Mouse (Mus musculus) midbrain, postnatal 0 days (tissue): ENCODE data around the gene Peli3. TPM values are rescaled to one million over a fixed set of nuclear protein-coding genes. Genes with fewer than 3 reads are reported as not detected.

ENCODE experiments used
- ATAC-seq: fragments of 200-750 bp; cut with Nextera tagmentation; 2 replicates; pipeline ENCODE4 v1.8.0; 2017; ENCODE audit warnings: moderate number of reproducible peaks, mild to moderate bottlenecking, moderate TSS enrichment, moderate library complexity; ENCODE audit not compliant: low FRiP score
- DNase-seq: peaks from one replicate; pipeline ENCODE4 v3.0.0-alpha.2; 2015; ENCODE audit warnings: low spot score
- H3K27ac ChIP-seq: fragments of 300-500 bp; sonication (generic); 2 replicates; pipeline ENCODE4 v1.5.1; 2014; ENCODE audit warnings: low read depth, mild to moderate bottlenecking, low read length, mixed read lengths
- H3K27me3 ChIP-seq: fragments of 300-500 bp; sonication (generic); 2 replicates; pipeline ENCODE4 v1.6.1; 2014; ENCODE audit warnings: low read length, control low read depth, mixed read lengths; ENCODE audit not compliant: insufficient read depth
- H3K36me3 ChIP-seq: fragments of 300-500 bp; sonication (generic); 2 replicates; pipeline ENCODE4 v1.6.1; 2014; ENCODE audit warnings: low read length, control low read depth, mixed read lengths; ENCODE audit not compliant: insufficient read depth
- H3K4me1 ChIP-seq: fragments of 300-500 bp; sonication (generic); 2 replicates; pipeline ENCODE4 v1.6.1; 2014; ENCODE audit warnings: mild to moderate bottlenecking, control low read depth, antibody characterized with exemption, low read length, mixed read lengths; ENCODE audit not compliant: insufficient read depth
- H3K4me2 ChIP-seq: fragments of 300-500 bp; sonication (generic); 2 replicates; pipeline ENCODE4 v1.6.1; 2014; ENCODE audit warnings: low read depth, mild to moderate bottlenecking, low read length, mixed read lengths; ENCODE audit not compliant: poor library complexity, severe bottlenecking
- H3K4me3 ChIP-seq: fragments of 300-500 bp; sonication (generic); 2 replicates; pipeline ENCODE4 v1.5.1; 2014; ENCODE audit warnings: low read depth, mild to moderate bottlenecking, low read length, moderate library complexity
- H3K9ac ChIP-seq: fragments of 300-500 bp; sonication (generic); replicated peaks from 2 replicates; pipeline ENCODE4 v1.6.1; 2014; ENCODE audit warnings: mild to moderate bottlenecking, low read length, moderate library complexity, mixed read lengths; ENCODE audit not compliant: poor library complexity, severe bottlenecking
- H3K9me3 ChIP-seq: fragments of 300-500 bp; sonication (generic); 2 replicates; pipeline ENCODE4 v1.6.1; 2016; ENCODE audit warnings: low read length, control low read depth
- CTCF ChIP-seq: IDR thresholded peaks from 2 replicates; pipeline ENCODE4 v1.5.1; 2016; ENCODE audit warnings: antibody characterized with exemption, mild to moderate bottlenecking
- WGBS: fragments of 180-500 bp; shearing (Covaris S2); extraction: QIAGEN DNeasy Blood & Tissue Kit; methylation state at CpG from one replicate; pipeline ENCODE4 v1.1.7; 2014; 5-methylcytosine and 5-hydroxymethylcytosine counted together
- polyA plus RNA-seq: library from polyadenylated mRNA; unstranded; fragments of >200 nt; fragmentation: Nextera tagmentation; extraction: Ambion mirVana; gene quantifications from 2 replicates; pipeline ENCODE4 v1.2.1, GENCODE M21; 2015
- total RNA-seq: library from RNA; depleted of rRNA; stranded (reverse); fragments of >200 nt; gene quantifications from 2 replicates; pipeline ENCODE4 v1.2.3, GENCODE M21; 2014; rRNA removed

Gene Peli3
- total and polyA plus RNA-seq, 2 experiments from 2014 or later: 8.4 to 10.9 TPM

- Histone ChIP-seq H3K4me3 (no peak overlapping the region), H3K27me3 (no peaks in the 10 kb centered on the region), H3K9ac (no peak overlapping the region), H3K36me3 (peaks cover 6% of the 10 kb centered on the region; the same call in 1 of the 2 replicates), H3K4me1 (no peaks in the 10 kb centered on the region), H3K9me3 (no peaks in the 10 kb centered on the region), H3K27ac (no peak overlapping the region), H3K4me2 (no peak overlapping the region)
- no peak for DNase-seq
- TF ChIP-seq CTCF: no peak
- WGBS: 92% methylated on average over 4 of the region's 4 CpGs
- no peak for ATAC-seq
Measured at GRCm38 (mm10) chr19:4883961-4884360, 59.0 kb downstream of the Peli3 start.

Other genes with a start within 250 kb of the Peli3 start
- gene Gm960, start 244.5 kb downstream of the Peli3 start, total RNA-seq: 0.99 and 3.0 TPM in 2 replicates
- 5.9 and 6.4 TPM in 2 replicates for gene Gm960, start 244.5 kb downstream of the Peli3 start, polyA plus RNA-seq
- 138 and 154 TPM in 2 replicates for gene Sptbn2, start 232.0 kb downstream of the Peli3 start, total RNA-seq
- gene Sptbn2, start 232.0 kb downstream of the Peli3 start, polyA plus RNA-seq: 18.9 and 19.7 TPM in 2 replicates
- gene Rbm4b, start 186.6 kb downstream of the Peli3 start, total RNA-seq: 63.2 and 89.1 TPM in 2 replicates
- 88.6 and 89.7 TPM in 2 replicates for gene Rbm4b, start 186.6 kb downstream of the Peli3 start, polyA plus RNA-seq
- gene Rbm4, start 149.2 kb downstream of the Peli3 start, total RNA-seq: 90.5 and 97.4 TPM in 2 replicates
- 39.0 and 40.0 TPM in 2 replicates for gene Rbm4, start 149.2 kb downstream of the Peli3 start, polyA plus RNA-seq
- gene Gm21992, start 131.5 kb downstream of the Peli3 start, total RNA-seq: 8.1 and 22.3 TPM in 2 replicates
- gene Gm21992, start 131.5 kb downstream of the Peli3 start, polyA plus RNA-seq: 12.6 and 17.9 TPM in 2 replicates
- gene Rbm14, start 131.5 kb downstream of the Peli3 start, total RNA-seq: 41.5 and 43.8 TPM in 2 replicates
- 37.9 and 38.4 TPM in 2 replicates for gene Rbm14, start 131.5 kb downstream of the Peli3 start, polyA plus RNA-seq
- gene Ccs, start 103.8 kb downstream of the Peli3 start, total RNA-seq: 19.9 and 20.0 TPM in 2 replicates
- 40.1 and 42.6 TPM in 2 replicates for gene Ccs, start 103.8 kb downstream of the Peli3 start, polyA plus RNA-seq
- 0.38 and 1.0 TPM in 2 replicates for gene Ccdc87, start 103.8 kb downstream of the Peli3 start, total RNA-seq
- 1.1 and 1.2 TPM in 2 replicates for gene Ccdc87, start 103.8 kb downstream of the Peli3 start, polyA plus RNA-seq
- gene Ctsf, start 88.0 kb downstream of the Peli3 start, total RNA-seq: 117 and 125 TPM in 2 replicates
- gene Ctsf, start 88.0 kb downstream of the Peli3 start, polyA plus RNA-seq: 82.5 and 91.1 TPM in 2 replicates
- gene Actn3, start 65.2 kb downstream of the Peli3 start, total RNA-seq: 4.5 and 5.3 TPM in 2 replicates
- gene Actn3, start 65.2 kb downstream of the Peli3 start, polyA plus RNA-seq: 3.8 and 4.4 TPM in 2 replicates
- gene Zdhhc24, start 64.5 kb downstream of the Peli3 start, total RNA-seq: 24.0 and 29.8 TPM in 2 replicates
- gene Zdhhc24, start 64.5 kb downstream of the Peli3 start, polyA plus RNA-seq: 17.2 and 18.1 TPM in 2 replicates
- 31.8 and 40.6 TPM in 2 replicates for gene Bbs1, start 36.5 kb downstream of the Peli3 start, total RNA-seq
- gene Bbs1, start 36.5 kb downstream of the Peli3 start, polyA plus RNA-seq: 9.0 and 10.2 TPM in 2 replicates
- gene Dpp3, start 14.8 kb downstream of the Peli3 start, total RNA-seq: 84.6 and 94.7 TPM in 2 replicates
- 87.7 and 96.3 TPM in 2 replicates for gene Dpp3, start 14.8 kb downstream of the Peli3 start, polyA plus RNA-seq
- gene Mrpl11, start 19.0 kb upstream of the Peli3 start, total RNA-seq: 88.2 and 93.1 TPM in 2 replicates
- 141 and 145 TPM in 2 replicates for gene Mrpl11, start 19.0 kb upstream of the Peli3 start, polyA plus RNA-seq
- gene Npas4, start 47.2 kb upstream of the Peli3 start, total RNA-seq: 3.4 and 5.9 TPM in 2 replicates
- gene Npas4, start 47.2 kb upstream of the Peli3 start, polyA plus RNA-seq: 0.36 and 0.43 TPM in 2 replicates
- 21.4 and 30.2 TPM in 2 replicates for gene Slc29a2, start 80.7 kb upstream of the Peli3 start, total RNA-seq
- gene Slc29a2, start 80.7 kb upstream of the Peli3 start, polyA plus RNA-seq: 19.1 and 21.1 TPM in 2 replicates
- gene B4gat1, start 95.7 kb upstream of the Peli3 start, total RNA-seq: 136 and 143 TPM in 2 replicates
- 172 and 177 TPM in 2 replicates for gene B4gat1, start 95.7 kb upstream of the Peli3 start, polyA plus RNA-seq
- gene AC124502.3, start 95.8 kb upstream of the Peli3 start, total RNA-seq: 3.8 and 12.5 TPM in 2 replicates
- gene AC124502.3, start 95.8 kb upstream of the Peli3 start, polyA plus RNA-seq: 2.2 and 3.7 TPM in 2 replicates
- 2.1 TPM in 1 of 2 replicates, not detected in the other for gene Brms1, start 98.2 kb upstream of the Peli3 start, total RNA-seq
- 14.3 and 15.3 TPM in 2 replicates for gene Brms1, start 98.2 kb upstream of the Peli3 start, polyA plus RNA-seq
- 4.0 and 4.3 TPM in 2 replicates for gene Rin1, start 107.4 kb upstream of the Peli3 start, total RNA-seq
- 0.76 and 0.96 TPM in 2 replicates for gene Rin1, start 107.4 kb upstream of the Peli3 start, polyA plus RNA-seq
- gene Cd248, start 125.0 kb upstream of the Peli3 start, total RNA-seq: 22.0 and 23.3 TPM in 2 replicates
- gene Cd248, start 125.0 kb upstream of the Peli3 start, polyA plus RNA-seq: 15.7 and 18.3 TPM in 2 replicates
- gene Tmem151a, start 142.4 kb upstream of the Peli3 start, total RNA-seq: 54.0 and 64.0 TPM in 2 replicates
- 64.2 and 72.0 TPM in 2 replicates for gene Tmem151a, start 142.4 kb upstream of the Peli3 start, polyA plus RNA-seq
- 40.4 and 53.9 TPM in 2 replicates for gene Yif1a, start 145.4 kb upstream of the Peli3 start, total RNA-seq
- gene Yif1a, start 145.4 kb upstream of the Peli3 start, polyA plus RNA-seq: 38.8 and 49.9 TPM in 2 replicates
- 677 and 753 TPM in 2 replicates for gene Cnih2, start 155.4 kb upstream of the Peli3 start, total RNA-seq
- gene Cnih2, start 155.4 kb upstream of the Peli3 start, polyA plus RNA-seq: 547 and 553 TPM in 2 replicates
- 192 and 242 TPM in 2 replicates for gene Rab1b, start 163.9 kb upstream of the Peli3 start, total RNA-seq
- gene Rab1b, start 163.9 kb upstream of the Peli3 start, polyA plus RNA-seq: 204 and 227 TPM in 2 replicates
- gene Klc2, start 175.4 kb upstream of the Peli3 start, total RNA-seq: 187 and 201 TPM in 2 replicates
- 65.7 and 67.9 TPM in 2 replicates for gene Klc2, start 175.4 kb upstream of the Peli3 start, polyA plus RNA-seq